Mouse (Mus musculus): ENCODE results near the gene Kif9. TPM values are rescaled to one million over a fixed set of nuclear protein-coding genes. Genes with fewer than 3 reads are reported as not detected.

Kif9 gene
- polyA plus RNA-seq, 1 experiment = 1.3 TPM

GRCm38 (mm10) chr9:110568309-110568708 is 91.6 kb downstream of the Kif9 start:
- no peaks in the 10 kb centered on the region for H3K27me3 ChIP-seq (ENCODE audit: control insufficient read depth, insufficient read depth, low read length)
- no peak overlapping the region for H3K27ac ChIP-seq (ENCODE audit: insufficient read depth, low read length)
- TF ChIP-seq CTCF (IDR thresholded peaks at IDR 0.05; ENCODE audit: extremely low read depth, insufficient read depth, insufficient read length, insufficient replicate concordance) (no peak), POLR2A (IDR thresholded peaks at IDR 0.05; ENCODE audit: low read depth, low read length) (no peak)
- H3K4me3 ChIP-seq (ENCODE audit: extremely low read depth, insufficient read depth, insufficient read length) = no peak overlapping the region
- peaks cover 37% of the 10 kb centered on the region for H3K36me3 ChIP-seq (ENCODE audit: control insufficient read depth, insufficient read depth, low read length)
- no peak for DNase-seq (ENCODE audit: low read depth in 1 of 2, low spot score in 2 of 2)
- no peaks in the 10 kb centered on the region for H3K4me1 ChIP-seq (ENCODE audit: control insufficient read depth, insufficient read depth, insufficient read length)

Other genes with a start within 250 kb of the Kif9 start
- 0.15 and 0.27 TPM in 2 replicates for gene Cspg5, start 233.2 kb upstream of the Kif9 start, polyA plus RNA-seq (2012; rRNA removed)
- 8.0 and 9.4 TPM in 2 replicates for gene Elp6, start 171.8 kb upstream of the Kif9 start, polyA plus RNA-seq (2012; rRNA removed)
- 40.4 and 44.7 TPM in 2 replicates for gene Scap, start 143.7 kb upstream of the Kif9 start, polyA plus RNA-seq (2012; rRNA removed)
- gene Ptpn23, start 68.7 kb upstream of the Kif9 start, polyA plus RNA-seq (2012; rRNA removed) = 35.8 and 35.9 TPM in 2 replicates
- gene Ngp, start 57.2 kb upstream of the Kif9 start, polyA plus RNA-seq (2012; rRNA removed) = 54.9 and 71.8 TPM in 2 replicates
- gene Klhl18, start 264 bp upstream of the Kif9 start, polyA plus RNA-seq (2012; rRNA removed) = 22.5 and 23.1 TPM in 2 replicates
- 49.4 and 51.8 TPM in 2 replicates for gene Setd2, start 55.6 kb downstream of the Kif9 start, polyA plus RNA-seq (2012; rRNA removed)
- 5.2 and 5.5 TPM in 2 replicates for gene Nradd, start 147.5 kb downstream of the Kif9 start, polyA plus RNA-seq (2012; rRNA removed)
- 78.9 and 82.2 TPM in 2 replicates for gene Nbeal2, start 177.2 kb downstream of the Kif9 start, polyA plus RNA-seq (2012; rRNA removed)
- gene Ccdc12, start 179.5 kb downstream of the Kif9 start, polyA plus RNA-seq (2012; rRNA removed) = 103 and 110 TPM in 2 replicates